Mouse (Mus musculus): ENCODE results near the gene Sgca.
A peak's percentile ranks its signal among the peaks of the same experiment; 100 is the strongest.
"Not testable (repeated sequence)": the region's sequence is repeated elsewhere in the genome, so short reads cannot be mapped to it uniquely, and the experiment has no call there.

Gene Sgca

DNA sequence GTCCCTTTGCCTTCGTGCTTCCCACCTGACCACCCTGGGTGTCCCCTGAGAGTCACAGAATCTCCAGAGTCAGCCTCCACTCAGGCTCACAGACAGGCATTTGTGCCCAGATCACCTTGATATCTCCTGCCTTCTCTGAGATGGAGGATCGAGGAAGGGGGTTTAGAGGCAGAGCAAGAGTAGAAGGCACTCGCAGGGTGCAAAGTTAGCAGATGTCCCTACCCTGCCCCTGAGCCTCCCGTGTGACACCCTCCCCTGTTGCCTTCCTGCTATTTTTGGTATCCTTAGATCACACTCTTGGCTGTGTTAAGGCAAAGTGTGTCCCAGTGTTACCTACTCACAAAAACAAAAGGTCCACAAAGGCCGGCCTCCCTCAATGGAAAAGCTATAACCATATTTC, at the start of gene Sgca:
Gene Sgca, minus strand, starts transcription at position 129 of the 400 bp plus-strand sequence.
- DNase-seq (ENCODE audit: low spot score in 2 of 2), result no peak

DNA sequence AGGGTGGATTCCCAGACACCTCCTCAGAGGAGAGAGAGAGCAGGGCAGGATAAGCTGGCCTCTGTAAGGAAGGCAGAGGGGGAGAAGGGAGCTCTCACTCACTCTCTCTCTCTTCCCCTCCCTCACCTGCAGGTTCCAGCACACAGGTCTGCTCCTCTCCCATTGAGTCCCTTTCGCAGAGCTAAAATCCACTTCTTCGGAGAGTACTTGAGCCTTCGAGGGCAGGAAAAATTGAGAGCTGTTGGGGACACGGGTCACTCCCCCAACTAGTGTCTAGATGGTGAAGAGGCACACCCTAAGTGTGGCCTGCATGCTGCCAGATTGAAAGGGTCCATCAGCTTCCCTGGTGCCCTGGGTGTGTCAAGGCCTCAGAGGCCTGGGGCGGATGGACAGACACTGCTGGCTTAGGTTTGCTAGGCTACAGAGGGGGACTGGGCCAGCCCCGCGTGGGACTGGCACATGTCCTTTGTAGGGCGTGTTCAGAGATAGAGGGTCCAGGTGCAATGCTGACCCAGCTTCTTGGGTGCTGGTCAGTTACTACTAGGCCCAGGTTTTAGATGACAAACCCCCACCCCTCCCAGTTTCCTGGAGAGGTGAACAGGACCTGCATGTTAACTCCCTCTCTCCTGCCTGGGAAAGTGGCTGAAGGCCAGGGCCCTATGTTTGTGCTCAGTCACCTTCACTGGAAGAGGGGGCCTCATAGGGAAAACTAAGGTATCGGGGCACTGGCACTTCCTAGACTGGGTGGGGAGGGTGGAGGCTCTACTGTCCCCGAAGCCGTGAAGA, 49.3 kb upstream of the Sgca start:
- DNase-seq (ENCODE audit: low spot score in 2 of 2), result no peak

DNA sequence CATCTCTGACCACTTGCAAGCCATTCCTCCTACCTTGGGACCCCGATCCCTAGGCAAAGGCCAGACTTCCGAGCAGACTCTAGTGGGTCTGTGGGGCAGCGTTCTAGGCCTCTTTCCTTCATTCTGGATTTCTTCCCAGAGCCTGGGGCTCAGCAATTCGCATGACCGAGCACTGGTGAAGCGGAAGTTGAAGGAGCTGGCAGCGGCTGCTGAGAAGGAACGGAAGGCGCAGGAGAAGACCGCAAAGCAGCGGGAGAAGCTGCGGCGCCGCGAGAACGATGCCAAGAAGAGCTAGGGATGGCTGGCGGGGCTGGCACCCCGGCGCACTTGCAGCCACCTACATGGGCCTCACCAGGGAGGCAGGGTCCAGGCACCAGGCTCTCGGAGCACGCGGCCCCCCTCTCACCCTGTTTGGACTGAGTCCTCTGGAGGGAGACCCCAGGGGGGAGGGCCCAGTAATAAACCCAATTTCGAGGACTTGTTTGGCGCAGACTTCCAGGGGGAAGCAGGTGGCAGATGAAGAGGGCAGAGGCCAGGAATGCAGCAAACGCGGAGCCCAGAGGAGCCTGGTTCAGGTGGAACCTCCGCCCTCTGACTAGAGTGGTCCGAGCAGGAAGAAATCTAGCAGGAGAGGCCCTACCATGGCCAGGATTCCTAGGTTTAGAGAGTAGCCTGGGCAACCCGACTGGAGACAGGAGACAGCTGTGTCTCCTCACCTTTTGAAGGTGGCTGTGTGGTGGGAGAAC, 48.5 kb upstream of the Sgca start:
- no peak for DNase-seq (ENCODE audit: low spot score in 2 of 2)

DNA sequence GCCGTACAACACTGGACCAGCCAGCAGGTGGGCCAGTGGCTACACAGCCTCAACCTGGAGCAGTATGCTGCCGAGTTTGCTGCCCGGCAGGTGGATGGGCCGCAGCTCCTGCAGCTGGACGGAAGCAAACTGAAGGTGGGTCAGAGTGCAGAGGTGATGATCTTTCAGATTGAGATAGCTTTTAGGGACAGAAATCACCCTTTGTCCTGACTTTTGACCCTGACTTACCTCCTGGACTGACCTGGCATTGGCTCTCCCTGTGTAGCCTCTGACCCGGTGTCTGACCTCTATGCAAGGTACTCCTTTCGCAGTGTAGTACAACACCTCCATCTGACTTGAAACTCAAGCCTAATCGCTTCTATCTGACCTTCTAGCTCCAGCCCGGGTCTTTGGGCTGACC, 47.4 kb upstream of the Sgca start:
- DNase-seq (ENCODE audit: low spot score in 2 of 2), result no peak

DNA sequence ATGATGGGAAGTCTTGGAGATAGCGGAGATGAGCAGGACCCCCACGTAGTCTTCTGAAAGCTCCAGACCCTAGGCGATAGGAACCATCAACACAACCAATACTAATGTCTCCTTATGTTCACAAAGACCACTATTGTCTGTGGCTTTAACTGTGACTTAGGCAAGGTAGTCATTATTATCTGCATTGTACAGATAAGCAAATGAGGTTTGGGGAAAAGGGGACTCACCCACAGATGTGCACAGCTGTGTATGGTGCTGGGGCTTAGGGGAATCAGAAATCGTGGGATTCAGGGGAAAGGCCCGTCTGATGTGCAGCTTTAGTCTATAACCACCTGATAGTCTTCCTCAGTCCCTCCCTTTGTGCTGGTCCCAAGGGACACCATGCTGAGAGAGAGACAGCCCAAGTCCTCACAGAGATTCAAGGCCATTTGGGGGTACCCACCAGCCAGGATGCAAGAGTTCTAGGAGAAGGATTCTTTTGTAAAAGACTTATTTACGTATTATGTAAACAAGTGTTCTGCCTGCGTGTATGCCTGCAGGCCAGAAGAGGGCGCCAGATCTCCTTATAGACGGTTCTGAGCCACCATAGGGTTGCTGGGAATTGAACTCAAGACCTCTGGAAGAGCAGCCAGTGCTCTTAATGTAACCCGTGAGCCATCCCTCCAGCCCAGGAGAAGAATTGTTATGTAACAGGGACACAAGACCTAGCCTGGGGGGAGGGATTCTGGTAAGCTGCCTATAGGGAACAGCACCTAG, 46.3 kb upstream of the Sgca start:
- DNase-seq (ENCODE audit: low spot score in 2 of 2), result no peak

DNA sequence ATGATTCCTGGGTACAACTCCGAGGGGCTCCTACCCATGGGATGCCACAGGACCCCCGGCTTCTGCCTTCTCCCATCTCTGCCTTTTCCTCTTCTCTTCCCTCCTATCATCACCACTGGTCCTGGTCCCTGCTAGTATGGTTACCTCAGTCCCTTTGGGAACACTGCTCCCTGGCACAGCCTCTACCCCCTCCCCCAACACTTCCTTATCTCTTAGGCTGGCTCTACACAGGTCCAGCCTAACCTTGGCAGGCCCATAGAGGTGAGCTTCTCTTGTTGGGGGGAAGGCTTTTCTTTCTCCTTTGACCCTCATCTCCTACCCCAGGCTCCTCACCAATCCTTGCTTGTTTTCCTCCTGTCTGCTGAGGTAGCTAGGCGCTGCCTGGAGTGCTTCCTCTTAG, 39.4 kb upstream of the Sgca start:
- no peak for DNase-seq (ENCODE audit: low spot score in 2 of 2)

DNA sequence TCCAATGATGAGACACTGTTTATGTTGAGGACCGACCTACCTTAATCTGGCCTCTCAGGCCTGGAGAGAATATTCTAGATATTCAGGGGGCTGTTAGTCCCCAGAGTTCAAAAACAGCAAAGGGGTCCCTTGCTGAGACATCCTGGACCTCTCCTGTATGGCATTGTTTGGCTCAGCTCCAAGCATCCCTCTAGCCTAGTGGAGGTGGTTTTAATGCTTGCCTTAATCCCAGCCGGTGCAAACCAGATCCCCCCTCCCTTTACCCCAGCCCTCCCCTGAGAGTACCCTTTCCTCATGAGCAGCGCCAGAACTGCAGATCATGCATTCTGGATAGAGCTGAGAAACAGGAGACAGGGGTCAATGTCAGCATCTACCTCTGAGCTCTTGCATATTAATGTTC, 36.4 kb upstream of the Sgca start:
- DNase-seq (ENCODE audit: low spot score in 2 of 2), result no peak

DNA sequence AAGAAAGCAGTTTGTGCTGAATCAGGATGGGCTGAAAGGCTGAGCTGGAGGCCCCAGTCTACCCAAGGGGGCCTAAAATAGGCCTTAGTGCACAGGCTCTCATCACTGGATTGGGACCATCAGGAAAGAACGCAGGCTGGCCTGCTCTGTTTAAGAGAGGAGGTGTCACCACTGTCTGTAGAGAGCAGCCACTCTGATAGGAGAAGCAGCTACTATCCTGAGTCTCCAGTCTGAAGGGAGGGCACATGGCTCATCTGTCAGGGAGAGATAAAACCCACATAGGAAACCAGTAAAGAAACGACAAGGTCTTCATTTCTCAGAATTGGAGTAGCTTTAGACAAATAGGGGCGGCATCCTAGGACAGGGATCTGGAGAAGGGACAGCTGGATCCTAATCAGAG, 35.9 kb upstream of the Sgca start:
- no peak for DNase-seq (ENCODE audit: low spot score in 2 of 2)

DNA sequence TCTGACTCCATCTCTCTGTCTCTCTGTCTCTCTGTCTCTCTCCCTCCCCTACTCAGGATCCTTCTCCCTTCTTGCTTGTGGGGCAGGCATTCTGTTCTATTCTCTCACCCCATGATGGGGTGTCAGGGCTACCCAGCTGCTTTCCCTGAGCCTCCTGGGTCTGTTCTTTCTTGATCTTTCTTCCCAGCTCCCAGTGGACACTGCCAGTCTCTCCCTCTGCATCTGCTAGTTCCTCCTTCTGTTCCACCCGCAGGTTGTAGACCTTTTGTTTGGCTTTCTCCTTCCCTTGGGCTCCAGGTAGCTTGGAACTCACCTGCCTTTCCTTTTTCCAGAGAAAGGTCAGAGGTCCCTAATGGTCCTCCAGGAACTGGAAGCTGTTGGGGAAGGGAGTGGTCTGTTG, 35.3 kb upstream of the Sgca start:
- no peak for DNase-seq (ENCODE audit: low spot score in 2 of 2)

DNA sequence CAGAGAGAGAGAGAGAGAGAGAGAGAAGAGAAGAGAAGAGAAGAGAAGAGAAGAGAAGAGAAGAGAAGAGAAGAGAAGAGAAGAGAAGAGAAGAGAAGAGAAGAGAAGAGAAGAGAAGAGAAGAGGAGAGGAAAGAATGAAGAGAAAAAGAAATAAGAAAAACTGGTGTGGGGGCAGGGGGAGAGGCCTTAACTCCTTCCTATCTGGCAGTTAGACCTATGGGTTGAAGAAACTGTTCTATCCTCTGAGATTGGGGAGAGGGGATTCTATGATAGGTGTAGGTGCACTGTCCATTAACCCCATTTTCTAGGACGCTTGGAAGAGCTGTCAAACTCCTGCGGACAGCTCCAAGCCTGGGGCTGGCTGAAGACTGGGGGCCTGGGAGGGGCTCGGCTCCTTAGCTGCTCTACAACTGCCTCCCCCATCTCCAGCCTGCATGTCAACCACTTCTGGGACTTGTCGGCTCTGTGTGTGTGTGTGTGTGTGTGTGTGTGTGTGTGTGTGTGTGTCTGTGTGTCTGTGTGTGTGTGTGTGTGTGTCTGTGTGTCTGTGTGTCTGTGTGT, 34.8 kb upstream of the Sgca start:
- DNase-seq (ENCODE audit: low spot score in 2 of 2), result not testable (repeated sequence)

DNA sequence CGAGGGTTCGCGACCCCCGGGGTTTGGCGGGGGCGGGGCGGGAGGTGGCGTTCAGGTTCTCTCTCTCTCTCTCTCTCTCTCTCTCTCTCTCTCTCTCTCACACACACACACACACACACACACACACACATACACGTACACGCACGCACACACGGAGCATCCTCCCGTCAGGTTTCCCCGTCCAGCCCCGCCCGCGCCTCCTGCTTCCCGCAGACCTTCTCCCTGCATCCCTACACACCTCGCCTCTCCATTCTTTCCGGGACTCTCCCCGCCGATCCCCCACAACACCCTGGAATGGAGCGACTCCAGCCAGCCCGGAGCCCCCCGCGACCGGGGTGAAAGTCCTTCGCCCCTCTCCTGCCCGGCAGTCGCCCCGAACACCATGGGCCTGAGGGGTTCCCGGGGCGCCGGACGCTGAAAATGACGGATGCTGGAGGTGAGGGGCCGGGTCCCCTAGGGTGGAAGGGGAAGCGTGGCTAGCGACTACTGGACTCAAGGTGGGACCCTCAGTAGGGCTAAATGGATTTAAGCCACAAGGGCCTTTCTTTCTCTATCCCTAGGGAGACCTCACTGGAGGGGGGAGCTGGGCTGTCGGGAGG, 34.1 kb upstream of the Sgca start:
- DNase-seq (ENCODE audit: low spot score in 2 of 2), result no peak

DNA sequence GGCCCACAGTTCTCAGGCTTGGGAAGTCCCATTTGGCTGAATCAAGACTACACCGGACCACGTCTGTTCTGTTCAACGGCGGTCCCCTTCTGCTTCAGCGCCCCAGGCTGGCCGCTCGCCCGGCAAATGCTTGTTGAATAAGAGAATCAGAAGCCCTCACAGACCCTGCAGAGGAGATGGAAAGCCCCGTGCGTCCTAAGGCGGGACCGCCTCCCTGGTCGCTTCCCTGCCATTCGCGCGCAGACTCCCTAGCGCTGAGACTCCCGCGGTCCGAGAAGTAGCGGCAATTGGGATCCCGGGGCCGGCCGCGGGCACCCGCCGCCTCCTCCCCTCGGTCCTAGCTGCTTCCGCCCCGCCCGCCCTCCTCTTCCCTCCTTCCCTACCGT, 33.5 kb upstream of the Sgca start, which contains the start of gene Samd14:
Gene Samd14, plus strand, starts transcription at position 251 of the 386 bp plus-strand sequence.
- no peak for DNase-seq (ENCODE audit: low spot score in 2 of 2)

DNA sequence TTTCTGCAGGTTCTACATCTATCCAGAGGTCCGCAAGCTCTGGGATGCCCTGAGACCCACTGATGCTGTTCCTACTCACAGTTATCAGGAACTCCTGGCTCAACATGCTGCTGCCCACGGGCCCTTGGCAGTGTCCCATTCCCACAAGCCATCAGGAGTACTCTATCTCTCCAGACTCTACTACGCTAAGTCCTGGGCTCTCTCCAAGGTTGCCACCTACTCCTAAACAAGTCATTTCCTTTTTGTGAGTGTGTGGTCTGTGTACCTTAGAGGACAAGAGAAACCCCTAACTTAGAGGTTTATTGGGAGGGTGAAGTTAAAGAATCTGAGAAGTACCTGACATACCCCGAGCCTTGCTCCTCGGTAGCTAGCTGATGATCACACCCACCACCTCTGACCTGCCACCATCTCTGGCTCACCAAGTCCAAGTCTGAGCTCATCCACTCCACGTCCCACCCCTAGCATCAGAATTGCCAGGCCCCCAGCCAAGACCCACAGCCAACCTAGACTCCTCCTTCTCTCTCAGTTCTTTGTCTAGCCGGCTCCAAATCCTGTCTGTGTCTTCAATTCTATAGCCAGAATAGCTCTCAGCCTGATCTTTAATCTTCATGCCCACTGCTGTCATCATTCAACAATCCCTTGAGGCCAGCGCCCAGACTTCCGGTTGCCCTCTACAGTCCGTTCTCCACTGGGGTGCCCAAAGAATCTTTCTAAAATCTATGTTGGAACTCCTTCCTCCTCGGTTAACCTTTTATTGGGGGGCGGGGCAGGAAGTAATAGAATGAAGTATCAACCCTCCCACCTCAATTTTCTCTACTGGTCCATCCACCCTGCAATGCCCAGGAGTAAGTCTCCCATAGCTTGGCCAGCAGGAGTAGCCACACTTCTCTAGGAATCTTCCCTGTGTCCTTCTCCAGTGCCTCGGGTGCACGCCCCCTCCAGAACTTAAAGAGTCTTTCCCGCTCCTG, 32.8 kb upstream of the Sgca start:
- DNase-seq (ENCODE audit: low spot score in 2 of 2), result no peak

DNA sequence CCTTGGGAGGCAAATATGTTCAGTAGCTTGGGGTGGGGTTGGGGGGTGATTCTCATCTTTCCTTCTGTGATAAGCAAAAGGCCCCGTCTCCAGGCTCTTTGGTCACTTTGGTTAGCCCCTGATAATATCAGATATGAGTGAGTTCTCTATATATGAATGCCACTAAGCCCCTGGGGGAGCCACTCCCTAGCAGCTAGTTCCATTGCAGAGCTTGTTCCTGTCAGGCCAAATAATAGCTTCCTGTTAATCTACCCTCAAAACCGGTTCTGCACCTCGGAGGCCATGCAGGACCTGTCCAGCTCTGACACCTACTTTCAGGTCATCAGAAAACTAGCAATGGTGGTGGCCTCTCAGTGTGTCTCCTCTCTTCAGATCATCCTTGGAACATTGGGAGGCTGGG, 31.3 kb upstream of the Sgca start:
- no peak for DNase-seq (ENCODE audit: low spot score in 2 of 2)

DNA sequence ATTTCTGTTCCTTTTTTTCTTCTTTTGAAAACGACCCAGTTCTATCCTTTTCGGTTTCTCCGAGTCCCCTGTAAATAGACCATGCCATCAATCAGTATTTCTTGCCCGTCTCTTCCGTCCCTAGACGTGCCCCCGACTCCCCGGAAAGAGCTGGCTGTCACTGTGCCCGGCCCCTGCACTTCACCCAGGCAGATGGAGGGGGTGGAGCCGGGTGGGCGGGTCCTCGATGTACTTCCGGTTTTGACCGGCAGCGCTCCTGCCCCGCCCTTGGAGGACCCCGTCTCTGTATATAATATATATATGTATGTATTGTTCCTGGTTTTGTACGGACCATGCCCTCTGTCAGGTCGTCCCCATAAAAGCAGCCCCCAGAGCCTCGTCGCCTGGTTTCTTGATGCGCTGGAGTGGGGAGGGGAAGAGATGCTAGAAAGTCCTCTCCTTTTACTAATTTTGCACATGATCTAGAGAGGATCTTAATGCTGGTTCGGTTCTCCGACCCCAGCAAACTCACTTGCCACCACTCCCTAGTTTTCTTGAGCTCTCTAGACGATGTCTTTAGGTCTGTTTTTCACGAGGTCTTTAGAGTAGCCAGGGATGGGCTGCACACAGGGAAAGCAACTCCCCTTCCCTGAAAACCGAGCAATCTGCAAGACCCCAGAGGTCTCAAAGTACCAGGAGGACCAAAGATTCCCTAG, 30.5 kb upstream of the Sgca start:
- peak; percentile 74 for DNase-seq (ENCODE audit: low spot score in 2 of 2)

DNA sequence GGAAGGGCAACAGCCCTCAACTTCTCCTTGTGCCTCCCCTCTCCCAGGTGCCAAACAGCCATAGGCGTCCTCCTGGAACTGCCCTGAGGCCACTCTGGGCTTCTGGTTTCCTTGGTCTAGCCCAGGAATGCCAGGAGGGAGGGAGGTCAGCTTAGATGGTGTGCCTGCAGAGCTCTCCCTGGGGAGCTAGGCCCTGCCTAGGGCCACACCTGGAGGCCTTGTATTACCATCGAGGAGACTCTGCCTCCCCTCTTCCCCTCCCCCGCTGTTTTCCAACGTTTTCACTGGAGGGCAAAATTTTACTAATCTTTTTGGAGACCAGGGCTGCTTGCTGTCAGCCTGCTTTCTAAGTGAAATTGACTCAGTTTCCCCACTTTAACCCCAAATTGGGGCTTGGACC, 29.9 kb upstream of the Sgca start:
- no peak for DNase-seq (ENCODE audit: low spot score in 2 of 2)

DNA sequence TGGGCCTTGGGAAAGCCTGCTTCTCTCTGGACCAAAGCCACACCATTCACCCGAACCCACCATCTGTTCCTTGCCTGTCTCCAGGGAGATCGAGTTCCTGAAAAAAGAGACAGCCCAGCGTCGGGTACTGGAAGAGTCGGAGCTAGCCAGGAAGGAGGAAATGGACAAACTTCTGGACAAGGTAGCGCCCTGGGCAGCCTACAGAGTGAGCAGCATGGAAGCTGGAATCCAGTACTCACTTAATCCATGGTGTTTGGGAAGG, 28.7 kb upstream of the Sgca start:
- no peak for DNase-seq (ENCODE audit: low spot score in 2 of 2)

DNA sequence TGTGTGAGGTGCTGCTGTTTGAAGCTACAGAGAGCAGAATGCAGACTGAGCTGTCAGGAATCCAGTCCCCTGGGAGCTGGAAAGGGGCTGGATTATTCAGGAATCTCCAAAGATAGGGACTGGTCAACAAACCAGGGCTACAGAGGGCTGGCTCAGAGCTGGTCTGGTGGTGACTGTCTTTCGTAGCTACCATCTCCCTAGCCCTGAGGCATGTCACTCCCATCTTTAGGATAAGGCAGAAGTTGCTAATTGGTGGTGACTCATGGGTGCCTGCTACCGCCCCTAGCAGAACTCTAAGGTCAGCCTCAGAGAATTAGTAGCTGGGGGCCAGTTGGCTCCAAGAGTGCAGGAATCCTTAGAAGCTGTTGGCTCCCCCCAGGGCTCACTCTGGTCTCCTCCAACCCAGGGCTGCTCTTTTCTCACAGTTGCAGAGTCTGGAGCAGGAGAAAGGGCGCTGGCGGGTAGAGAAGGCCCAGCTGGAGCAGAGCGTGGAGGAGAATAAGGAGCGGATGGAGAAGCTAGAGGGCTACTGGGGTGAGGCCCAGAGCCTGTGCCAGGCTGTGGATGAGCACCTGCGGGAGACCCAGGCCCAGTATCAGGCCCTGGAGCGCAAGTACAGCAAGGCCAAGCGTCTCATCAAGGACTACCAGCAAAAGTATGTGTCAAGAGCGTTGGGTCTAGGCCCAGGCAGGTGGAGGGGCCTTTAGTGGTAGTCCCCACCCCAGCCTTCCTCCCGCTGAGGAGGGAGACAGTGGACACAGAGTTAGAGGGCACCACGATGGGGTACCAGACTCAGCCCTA, 28.2 kb upstream of the Sgca start:
- DNase-seq (ENCODE audit: low spot score in 2 of 2), result no peak

DNA sequence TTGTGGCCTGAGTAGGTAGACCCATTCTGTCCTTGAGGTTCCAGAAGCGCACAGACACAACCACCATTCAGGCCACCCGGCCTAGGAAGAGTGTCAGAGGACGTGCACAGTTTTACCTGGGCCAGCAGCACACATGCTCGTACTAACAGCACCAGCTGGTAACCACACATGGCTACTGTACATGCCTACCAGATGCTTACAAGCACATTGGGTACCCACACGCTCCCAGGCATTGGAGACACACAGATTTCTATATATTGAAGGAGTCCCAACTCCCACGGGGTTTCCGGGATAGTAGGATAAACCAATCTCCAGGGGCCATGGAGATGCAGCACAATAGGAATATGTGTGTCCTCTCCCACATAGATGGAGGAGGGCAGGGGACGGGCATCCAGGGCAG, 26.6 kb upstream of the Sgca start:
- DNase-seq (ENCODE audit: low spot score in 2 of 2), result no peak
